Mouse (Mus musculus): ENCODE results near the gene Slc25a42. TPM values are rescaled to one million over a fixed set of nuclear protein-coding genes. Genes with fewer than 3 reads are reported as not detected.

The Slc25a42 gene
- polyA plus RNA-seq, 1 experiment from 2014 or later, result 5.8 TPM

DNA sequence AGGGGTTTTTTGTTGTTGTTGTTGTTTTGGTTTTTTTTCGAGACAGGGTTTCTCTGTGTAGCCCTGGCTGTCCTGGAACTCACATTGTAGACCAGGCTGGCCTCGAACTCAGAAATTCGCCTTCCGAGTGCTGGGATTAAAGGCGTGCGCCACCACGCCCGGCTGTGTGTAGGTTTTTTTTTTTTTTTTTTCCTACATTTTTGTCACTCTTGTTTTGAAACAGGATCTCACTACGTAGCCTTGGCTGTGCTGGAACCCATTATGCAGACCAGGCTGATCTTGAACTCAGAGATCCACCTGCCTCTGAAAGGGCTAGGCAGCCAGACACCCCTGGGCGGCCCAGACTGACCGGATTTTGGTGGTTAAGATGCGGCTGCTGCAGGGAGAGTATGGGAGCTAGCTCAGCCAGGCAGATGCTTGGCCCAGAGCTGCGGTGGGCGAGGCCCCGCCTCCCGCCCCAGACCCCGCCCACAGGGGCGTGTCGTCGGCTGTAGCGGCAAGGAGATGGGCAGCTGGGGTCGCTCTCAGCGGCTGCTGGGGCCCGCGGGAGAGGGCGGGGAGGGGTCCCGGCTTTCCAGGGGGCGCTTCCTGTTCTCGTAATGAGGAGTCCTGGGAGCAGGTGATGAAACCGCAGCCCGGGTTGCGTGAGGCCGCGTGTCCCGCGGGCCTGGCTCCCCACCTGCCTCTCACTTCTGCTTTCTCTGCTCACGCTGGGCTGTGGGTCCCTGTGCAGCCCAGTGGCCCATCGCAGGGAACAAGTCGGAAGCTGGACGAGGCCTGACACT, 53.8 kb downstream of the Slc25a42 start:
- Histone ChIP-seq H3K9me3 (no peaks in the 10 kb centered on the region), H3K27me3 (ENCODE audit: insufficient read depth, poor library complexity, severe bottlenecking) (peaks cover 66% of the 10 kb centered on the region), H3K27ac (peak overlapping the region; percentile 53; the same call in 1 of the 2 replicates), H3K4me3 (peak overlapping the region; percentile 71), H3K36me3 (no peaks in the 10 kb centered on the region), H3K4me1 (peaks cover 16% of the 10 kb centered on the region)
- WGBS, result 10% methylated on average over 40 of the region's 40 CpGs
- DNase-seq (ENCODE audit: low spot score), result peak; percentile 91

DNA sequence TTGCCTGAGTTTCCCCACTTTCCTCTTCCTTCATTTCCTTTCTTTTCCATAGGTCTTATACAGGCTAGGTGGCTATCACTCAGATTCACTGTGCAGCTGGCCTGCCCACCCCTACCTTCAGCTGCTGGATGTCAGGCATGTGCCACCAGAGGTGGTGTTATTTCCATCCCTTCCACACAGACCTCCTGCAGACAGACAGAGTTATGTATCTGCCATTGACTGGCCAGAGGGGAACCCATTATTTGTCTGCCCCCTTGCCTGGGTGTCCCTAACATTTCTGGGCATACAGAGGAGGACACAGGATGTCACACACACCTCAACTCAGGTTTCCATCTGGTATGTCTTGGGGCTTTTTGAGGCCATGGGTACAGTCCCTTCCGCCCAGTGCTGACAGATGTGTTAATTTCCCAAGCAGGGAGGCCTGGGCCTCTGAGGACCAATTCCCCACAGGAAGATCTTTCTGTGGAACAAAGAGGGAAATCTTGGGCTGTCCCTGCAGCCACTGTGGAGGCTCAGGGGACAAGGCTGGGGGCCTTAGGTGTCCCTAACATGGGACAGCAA, 54.8 kb downstream of the Slc25a42 start:
- Histone ChIP-seq H3K4me1 (peaks cover 22% of the 10 kb centered on the region), H3K4me3 (no peak overlapping the region), H3K9me3 (no peaks in the 10 kb centered on the region), H3K27me3 (ENCODE audit: insufficient read depth, poor library complexity, severe bottlenecking) (peaks cover 60% of the 10 kb centered on the region), H3K36me3 (no peaks in the 10 kb centered on the region), H3K27ac (no peak overlapping the region; the same call in 1 of the 2 replicates)
- 89% methylated on average over 1 of the region's 1 CpGs for WGBS
- no peak for DNase-seq (ENCODE audit: low spot score)

DNA sequence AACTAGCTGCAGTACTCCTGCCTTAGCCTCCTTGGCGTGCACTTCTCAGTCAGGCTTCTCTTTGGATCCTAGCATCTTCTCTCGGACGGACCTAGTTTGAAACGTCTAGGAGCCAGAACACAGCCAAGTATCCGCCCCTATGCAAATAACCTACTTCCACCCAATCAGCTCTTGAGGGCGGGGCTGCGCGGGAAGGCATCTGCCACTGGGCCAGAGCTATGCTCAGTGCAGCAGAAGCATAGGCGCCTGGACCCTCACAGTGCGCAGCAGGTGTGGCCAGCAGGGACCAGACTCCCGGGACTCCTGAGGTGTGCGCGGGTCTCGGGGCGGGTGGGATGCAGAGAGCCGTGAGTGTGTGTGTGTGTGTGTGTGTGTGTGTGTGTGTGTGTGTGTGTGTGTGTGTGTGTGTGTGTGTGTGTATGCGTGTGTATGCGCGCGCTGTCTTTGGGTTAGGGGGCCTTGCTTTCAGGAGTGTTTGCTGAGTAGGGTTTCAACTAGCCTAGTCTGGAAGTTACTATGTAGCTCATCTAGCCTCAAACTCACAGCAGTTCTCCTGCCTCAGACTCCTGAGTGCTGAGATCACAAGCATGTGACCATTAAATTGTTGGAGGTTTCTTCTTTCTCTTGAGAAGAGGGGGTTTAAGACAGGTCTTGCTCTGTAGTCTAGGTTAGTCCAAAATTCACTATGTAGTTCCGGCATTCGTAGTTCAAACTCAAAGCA, 59.4 kb downstream of the Slc25a42 start:
- 18% methylated on average over 22 of the region's 22 CpGs for WGBS
- Histone ChIP-seq H3K4me3 (peak overlapping the region; percentile 41), H3K9me3 (no peaks in the 10 kb centered on the region), H3K36me3 (no peaks in the 10 kb centered on the region), H3K4me1 (peaks cover 21% of the 10 kb centered on the region), H3K27me3 (ENCODE audit: insufficient read depth, poor library complexity, severe bottlenecking) (peaks cover 66% of the 10 kb centered on the region), H3K27ac (0 out of 2 replicates have a peak overlapping the region, but pooled peaks have one; percentile 6)
- DNase-seq (ENCODE audit: low spot score), result peak; percentile 96

DNA sequence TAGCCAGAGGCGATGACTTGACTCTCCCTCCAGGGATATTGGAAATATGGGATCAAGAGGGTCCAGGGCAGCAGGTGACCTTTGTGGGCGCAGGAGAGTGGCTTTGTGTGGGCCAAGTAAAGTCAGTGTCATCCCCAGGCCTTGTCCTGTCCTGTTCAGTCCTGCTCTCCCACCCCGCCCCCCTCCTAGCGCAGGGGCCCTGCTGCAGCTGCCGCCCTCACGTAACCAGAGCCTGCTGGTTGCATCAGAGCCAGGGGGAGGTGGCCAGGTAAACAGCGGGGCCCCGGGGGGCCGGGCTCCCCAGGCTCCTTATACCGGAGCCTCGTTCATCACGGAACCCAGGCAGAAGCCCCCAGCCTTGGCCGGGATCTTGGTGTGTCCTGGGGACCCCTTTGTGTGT, 61.9 kb downstream of the Slc25a42 start:
- DNase-seq (ENCODE audit: low spot score), result no peak
- peaks cover 21% of the 10 kb centered on the region for H3K36me3 ChIP-seq
- H3K4me3 ChIP-seq, result peak overlapping the region; percentile 10; the same call in 1 of the 2 replicates
- H3K9me3 ChIP-seq, result no peaks in the 10 kb centered on the region
- peaks cover 40% of the 10 kb centered on the region for H3K27me3 ChIP-seq (ENCODE audit: insufficient read depth, poor library complexity, severe bottlenecking)
- peak overlapping the region; percentile 59; the same call in 1 of the 2 replicates for H3K27ac ChIP-seq
- WGBS, result 19% methylated on average over 13 of the region's 13 CpGs
- H3K4me1 ChIP-seq, result peaks cover 18% of the 10 kb centered on the region

DNA sequence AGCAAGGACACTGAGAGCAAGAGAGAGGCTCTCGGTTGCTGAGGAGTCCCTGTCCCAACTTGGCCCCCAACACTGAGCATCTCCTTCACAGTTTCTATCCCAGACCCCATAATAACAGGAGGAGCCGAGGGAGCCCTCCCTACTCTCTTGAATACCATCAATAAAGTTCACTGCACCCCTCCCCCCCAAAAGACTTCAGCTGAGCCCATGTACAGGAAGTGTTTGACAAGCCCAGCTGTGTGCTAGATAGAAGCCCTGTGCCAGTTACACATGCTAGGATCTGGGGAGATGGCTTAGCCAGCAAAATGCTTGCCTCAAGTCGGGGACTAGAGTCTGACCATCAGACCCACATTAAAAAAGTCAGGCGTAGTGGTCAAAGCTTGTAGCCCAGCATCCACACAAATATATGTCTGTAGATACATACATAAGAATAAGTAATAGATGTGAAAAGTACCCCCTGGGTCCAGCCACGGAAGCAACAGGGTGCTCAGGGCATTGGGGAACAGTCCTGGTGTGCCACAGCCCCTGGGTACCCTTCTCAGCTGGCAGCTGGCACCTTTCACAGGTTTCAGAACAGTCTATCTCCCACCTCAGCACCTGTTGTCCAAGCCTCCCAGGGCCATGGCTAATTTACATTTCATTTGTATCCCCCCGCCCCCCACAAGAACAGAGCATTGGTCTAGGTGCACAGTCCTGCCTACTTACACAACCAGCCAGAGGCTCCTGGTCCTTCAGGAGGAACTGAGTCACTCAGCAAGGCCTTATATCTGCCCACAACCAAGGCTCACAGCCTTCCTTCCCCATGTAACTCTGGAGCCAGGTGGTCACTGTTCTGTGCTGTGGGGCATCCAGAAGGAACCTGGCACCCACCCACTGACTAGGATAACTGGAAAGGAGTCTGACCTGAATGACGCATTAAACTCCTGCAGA, 64.2 kb downstream of the Slc25a42 start:
- DNase-seq (ENCODE audit: low spot score), result no peak
- Histone ChIP-seq H3K4me3 (no peak overlapping the region), H3K27me3 (ENCODE audit: insufficient read depth, poor library complexity, severe bottlenecking) (peaks cover 27% of the 10 kb centered on the region), H3K36me3 (peaks cover 42% of the 10 kb centered on the region), H3K27ac (no peak overlapping the region), H3K4me1 (peaks cover 17% of the 10 kb centered on the region), H3K9me3 (no peaks in the 10 kb centered on the region)
- 89% methylated on average over 7 of the region's 7 CpGs for WGBS

DNA sequence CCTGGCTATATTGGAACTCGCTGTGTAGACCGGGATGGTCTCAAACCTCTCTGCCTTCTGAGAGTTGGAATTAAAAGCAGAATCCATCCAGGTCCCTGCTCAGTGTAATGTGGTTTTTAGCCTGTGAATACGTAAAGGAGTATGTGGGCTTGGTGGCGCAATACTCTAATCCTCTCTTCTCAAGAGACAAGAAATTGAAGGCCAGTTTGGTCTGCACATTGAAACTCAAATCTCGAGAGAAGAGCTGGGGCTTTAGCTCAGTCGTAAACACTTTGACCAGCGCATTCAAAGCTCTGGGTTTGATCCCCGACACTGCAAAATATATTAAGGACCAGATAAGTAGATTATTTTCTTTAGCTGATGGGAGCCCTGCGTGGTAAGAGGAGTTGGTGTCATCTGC, 72.1 kb downstream of the Slc25a42 start:
- Histone ChIP-seq H3K27ac (peak overlapping the region; percentile 88), H3K4me3 (peak overlapping the region; percentile 91), H3K36me3 (peaks cover 50% of the 10 kb centered on the region), H3K4me1 (peaks cover 23% of the 10 kb centered on the region), H3K27me3 (ENCODE audit: insufficient read depth, poor library complexity, severe bottlenecking) (no peaks in the 10 kb centered on the region), H3K9me3 (no peaks in the 10 kb centered on the region)
- WGBS, result 12% methylated on average over 9 of the region's 9 CpGs
- no peak for DNase-seq (ENCODE audit: low spot score)

DNA sequence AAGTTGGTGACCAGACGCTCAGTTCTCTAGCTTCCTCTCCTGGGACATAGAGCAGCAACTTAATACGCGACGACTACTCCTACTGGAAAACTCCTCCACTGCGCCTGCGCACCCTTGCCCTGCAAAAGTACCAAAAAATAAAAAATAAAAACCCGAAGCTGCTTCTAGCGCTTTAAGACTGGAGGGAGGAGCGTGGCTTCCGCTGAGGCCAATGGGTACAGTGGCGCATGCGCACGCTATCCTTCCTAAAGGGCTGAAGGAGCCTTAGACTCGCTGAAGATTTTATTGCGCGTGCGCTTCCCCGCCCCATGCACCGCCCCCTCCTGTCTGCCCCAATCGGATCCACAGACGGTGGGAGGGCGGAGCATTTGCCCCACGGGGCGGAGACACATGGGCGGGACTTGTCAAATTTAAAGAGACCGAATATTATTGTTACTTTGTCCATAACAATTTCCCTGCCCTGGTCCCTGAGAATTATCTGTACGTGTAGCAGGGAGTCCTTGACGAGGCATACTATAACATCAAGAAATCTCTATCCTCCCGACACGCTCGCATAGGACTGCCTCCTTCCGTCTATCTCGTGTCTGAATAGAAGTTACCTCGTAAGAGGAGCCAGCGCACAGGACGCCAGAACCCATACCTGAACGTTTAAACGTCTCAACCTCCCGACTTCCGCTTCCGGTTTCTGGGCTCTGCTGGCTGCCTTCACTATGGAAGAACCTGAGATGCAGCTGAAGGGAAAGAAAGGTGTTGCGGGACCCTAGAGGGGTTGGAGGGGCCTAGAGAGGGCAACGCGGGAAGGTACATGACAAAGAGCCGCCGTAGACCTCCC, 72.9 kb downstream of the Slc25a42 start, which contains the start of the genes Rfxank, Borcs8 and Mef2b:
Gene Rfxank (minus strand): TSS at position 129 of the 832 bp plus-strand sequence.
Gene Borcs8 (plus strand): TSS at position 474 of the 832 bp plus-strand sequence.
Gene Mef2b (plus strand): TSS at position 686 of the 832 bp plus-strand sequence.
- Histone ChIP-seq H3K4me3 (peak within 1 kb of the TSS; percentile 91), H3K27me3 (ENCODE audit: insufficient read depth, poor library complexity, severe bottlenecking) (no peaks in the 10 kb centered on the region), H3K9me3 (no peaks in the 10 kb centered on the region), H3K27ac (peak within 1 kb of the TSS; percentile 88), H3K4me1 (peaks cover 23% of the 10 kb centered on the region), H3K36me3 (peaks cover 50% of the 10 kb centered on the region)
- under 1% methylated on average over 46 of the region's 46 CpGs for WGBS
- DNase-seq (ENCODE audit: low spot score), result peak; percentile 99

DNA sequence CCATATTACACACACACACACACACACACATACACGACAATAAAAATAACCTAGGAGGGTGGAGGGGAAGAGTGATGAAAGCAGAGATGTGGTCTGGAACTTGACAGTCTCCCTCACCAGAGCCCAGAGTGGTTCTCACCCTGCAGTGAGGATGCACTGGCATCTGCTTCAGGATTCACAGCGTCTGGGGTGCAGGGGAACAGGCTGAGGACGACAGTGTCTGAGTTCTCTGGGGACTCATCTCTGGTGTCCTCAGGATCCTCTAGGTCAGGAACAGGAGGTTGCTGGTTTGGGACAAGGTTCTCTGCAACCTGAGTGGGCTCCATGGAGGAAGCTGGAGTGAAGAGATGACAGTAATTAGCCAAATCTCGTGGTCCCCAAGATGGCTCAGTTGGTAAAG, 74.2 kb downstream of the Slc25a42 start:
- Histone ChIP-seq H3K9me3 (no peaks in the 10 kb centered on the region), H3K4me3 (peak overlapping the region; percentile 91), H3K27me3 (ENCODE audit: insufficient read depth, poor library complexity, severe bottlenecking) (no peaks in the 10 kb centered on the region), H3K4me1 (peaks cover 33% of the 10 kb centered on the region), H3K36me3 (peaks cover 51% of the 10 kb centered on the region), H3K27ac (peak overlapping the region; percentile 88; the same call in 1 of the 2 replicates)
- no peak for DNase-seq (ENCODE audit: low spot score)
- 75% methylated on average over 4 of the region's 4 CpGs for WGBS

DNA sequence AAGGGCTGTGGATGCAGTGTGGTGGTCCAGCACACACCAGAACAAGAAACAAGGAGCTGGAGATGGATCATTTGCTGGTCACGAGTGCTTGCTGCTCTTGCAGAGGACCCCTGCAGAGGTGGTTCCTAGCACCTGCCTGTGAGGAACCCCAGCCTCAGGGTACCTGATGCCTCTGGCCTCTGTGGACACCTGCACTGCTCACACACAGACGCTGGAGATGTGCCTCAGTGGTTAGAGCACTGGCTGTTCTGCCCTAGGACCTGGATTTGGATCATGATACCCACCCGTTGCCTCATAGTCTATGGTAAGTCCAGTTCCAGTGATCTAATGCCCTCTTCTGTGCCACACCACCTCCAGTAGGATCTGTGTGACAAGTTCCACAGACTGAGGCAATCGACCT, 75.5 kb downstream of the Slc25a42 start:
- WGBS, result 83% methylated on average over 4 of the region's 4 CpGs
- H3K4me1 ChIP-seq, result peaks cover 42% of the 10 kb centered on the region
- no peak overlapping the region for H3K4me3 ChIP-seq
- H3K27me3 ChIP-seq (ENCODE audit: insufficient read depth, poor library complexity, severe bottlenecking), result no peaks in the 10 kb centered on the region
- H3K9me3 ChIP-seq, result no peaks in the 10 kb centered on the region
- no peak overlapping the region for H3K27ac ChIP-seq
- peaks cover 50% of the 10 kb centered on the region for H3K36me3 ChIP-seq
- DNase-seq (ENCODE audit: low spot score), result no peak

DNA sequence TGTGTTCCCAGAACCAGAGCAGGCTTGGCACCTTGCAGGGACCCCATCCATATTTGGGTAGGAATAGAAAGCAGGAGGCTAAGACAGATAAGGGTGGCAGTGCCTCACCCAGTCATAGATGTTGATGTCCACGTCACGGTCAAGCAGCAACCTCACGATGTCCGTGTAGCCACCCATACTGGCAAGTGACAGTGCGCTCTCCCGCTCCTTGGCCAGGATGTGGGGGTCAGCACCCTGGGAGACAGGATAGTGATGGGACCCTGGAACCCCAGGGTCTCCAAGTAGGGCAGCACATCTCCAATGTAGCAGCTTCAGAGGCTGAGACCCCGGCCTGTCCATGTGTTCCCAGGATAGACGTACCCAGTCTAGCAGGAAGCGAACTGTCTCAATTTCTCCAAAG, 77.2 kb downstream of the Slc25a42 start:
- DNase-seq (ENCODE audit: low spot score), result no peak
- Histone ChIP-seq H3K27me3 (ENCODE audit: insufficient read depth, poor library complexity, severe bottlenecking) (no peaks in the 10 kb centered on the region), H3K4me1 (peaks cover 40% of the 10 kb centered on the region), H3K36me3 (peaks cover 50% of the 10 kb centered on the region), H3K4me3 (no peak overlapping the region), H3K9me3 (no peaks in the 10 kb centered on the region), H3K27ac (peak overlapping the region; percentile 29; the same call in 1 of the 2 replicates)
- 81% methylated on average over 9 of the region's 9 CpGs for WGBS
